Mouse (Mus musculus) lung, adult 2 months (tissue): ENCODE data around the gene Sun2. TPM values are rescaled to one million over a fixed set of nuclear protein-coding genes. Genes with fewer than 3 reads are reported as not detected.

Experiments used
- DNase-seq: peaks from one replicate; pipeline ENCODE4 v3.0.0; 2022
- H3K4me1 ChIP-seq: fragments of 200-500 bp; 2 replicates; pipeline ENCODE4 v1.6.1; 2011; ENCODE audit warnings: low read length; ENCODE audit not compliant: control insufficient read depth, insufficient read depth
- H3K4me3 ChIP-seq: fragments of 200-500 bp; replicated peaks from 2 replicates; pipeline ENCODE3; 2011; ENCODE audit warnings: low read depth, mild to moderate bottlenecking, control low read depth, low read length; ENCODE audit errors: extremely low read depth
- CTCF ChIP-seq: fragments of 200-500 bp; IDR thresholded peaks from 2 replicates; pipeline ENCODE4 v1.5.1; 2011; ENCODE audit warnings: mild to moderate bottlenecking, low read length, control low read depth; ENCODE audit not compliant: insufficient read depth
- POLR2A ChIP-seq: fragments of 200-500 bp; IDR thresholded peaks from 2 replicates; pipeline ENCODE4 v1.6.1; 2011; ENCODE audit warnings: low read depth, mild to moderate bottlenecking, control low read depth, low read length, borderline replicate concordance; ENCODE audit errors: extremely low read depth
- WGBS: fragments of 180-500 bp; shearing (Covaris S2); methylation state at CpG from one replicate; pipeline ENCODE4 v1.1.7; 2018; 5-methylcytosine and 5-hydroxymethylcytosine counted together
- polyA plus RNA-seq: library from polyadenylated mRNA; depleted of rRNA; stranded (reverse); fragments of >200 nt; gene quantifications from 2 replicates; pipeline ENCODE4 v1.2.3, GENCODE M21; 2012

Sun2 gene
- polyA plus RNA-seq, 1 experiment, result 88.6 TPM

DNA sequence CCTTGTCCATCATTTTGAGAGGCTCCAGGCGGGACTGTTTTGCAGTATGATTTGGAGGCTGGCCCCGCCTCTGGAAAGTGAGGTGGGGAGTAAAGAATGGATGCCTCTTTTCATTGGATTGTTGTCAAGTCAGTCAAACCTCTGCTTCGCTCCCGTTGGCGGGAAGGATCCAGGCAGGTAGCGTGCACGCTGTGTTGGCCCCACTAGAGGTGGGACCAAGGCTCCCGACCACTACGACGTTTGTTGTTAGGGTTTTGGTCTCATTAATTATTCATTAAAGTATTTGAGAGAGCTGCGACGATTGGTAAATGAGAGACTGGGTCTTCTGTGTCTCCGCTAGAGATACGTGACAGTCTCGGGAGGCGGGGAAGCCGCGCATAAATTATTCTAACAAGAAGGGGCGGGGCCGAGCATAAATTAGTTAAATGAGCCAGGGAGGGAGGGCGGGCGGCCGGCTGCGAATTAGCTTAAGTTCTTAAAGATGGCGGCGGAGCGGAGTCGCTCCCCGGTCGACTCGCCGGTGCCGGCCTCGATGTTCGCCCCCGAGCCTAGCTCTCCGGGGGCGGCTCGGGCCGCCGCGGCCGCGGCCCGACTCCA is 51.8 kb downstream of the Sun2 start, which contains the start of gene Gtpbp1:
Gtpbp1 (plus strand) TSS at position 420 of the 597 bp plus-strand sequence.
- H3K4me1 ChIP-seq, result peaks cover 28% of the 10 kb centered on the region
- peak; percentile 96 for DNase-seq
- WGBS, result under 1% methylated on average over 45 of the region's 45 CpGs
- no peak for TF ChIP-seq CTCF
- TF ChIP-seq POLR2A, result peak; percentile 53; the same call in 1 of the 2 replicates
- peak within 1 kb of the TSS; percentile 73 for H3K4me3 ChIP-seq

DNA sequence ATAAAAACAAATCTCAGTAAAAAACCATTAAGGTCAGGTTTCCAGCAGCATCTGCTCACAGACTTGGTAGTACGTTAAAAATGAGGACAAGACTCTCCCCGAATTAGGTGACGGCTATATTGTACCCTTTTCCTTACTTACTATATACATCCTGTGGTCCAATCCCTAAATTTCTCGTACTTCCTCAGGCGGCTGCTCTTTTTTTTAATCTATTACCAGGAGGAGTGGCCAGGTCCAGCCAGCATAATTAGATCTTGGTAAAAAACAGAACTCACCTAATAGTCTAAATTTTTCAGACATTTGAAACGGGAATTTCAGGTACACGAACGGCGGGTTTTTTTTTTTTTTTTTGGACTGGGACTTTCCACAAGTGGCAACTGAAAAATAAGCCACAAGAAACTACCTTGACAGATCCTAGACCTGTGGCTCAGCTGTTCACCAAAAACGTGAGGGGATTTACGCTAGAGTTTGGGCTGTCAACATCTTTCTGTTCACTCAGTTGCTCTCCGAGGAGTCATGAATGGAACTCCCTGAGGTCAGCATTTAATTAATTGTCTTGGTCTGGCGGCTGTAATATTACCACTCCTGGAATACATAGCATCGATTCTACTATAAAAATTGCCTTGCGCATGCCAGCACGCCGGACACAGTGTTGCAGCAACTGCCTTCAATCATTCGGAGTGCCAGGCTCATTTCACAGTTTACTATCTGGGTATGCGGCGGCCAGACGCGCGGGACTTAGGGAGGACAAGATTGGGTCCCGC is 52.5 kb downstream of the Sun2 start:
- 6% methylated on average over 24 of the region's 24 CpGs for WGBS
- H3K4me3 ChIP-seq, result peak overlapping the region; percentile 26
- TF ChIP-seq CTCF, result no peak
- peak; percentile 18; the same call in 1 of the 2 replicates for TF ChIP-seq POLR2A

DNA sequence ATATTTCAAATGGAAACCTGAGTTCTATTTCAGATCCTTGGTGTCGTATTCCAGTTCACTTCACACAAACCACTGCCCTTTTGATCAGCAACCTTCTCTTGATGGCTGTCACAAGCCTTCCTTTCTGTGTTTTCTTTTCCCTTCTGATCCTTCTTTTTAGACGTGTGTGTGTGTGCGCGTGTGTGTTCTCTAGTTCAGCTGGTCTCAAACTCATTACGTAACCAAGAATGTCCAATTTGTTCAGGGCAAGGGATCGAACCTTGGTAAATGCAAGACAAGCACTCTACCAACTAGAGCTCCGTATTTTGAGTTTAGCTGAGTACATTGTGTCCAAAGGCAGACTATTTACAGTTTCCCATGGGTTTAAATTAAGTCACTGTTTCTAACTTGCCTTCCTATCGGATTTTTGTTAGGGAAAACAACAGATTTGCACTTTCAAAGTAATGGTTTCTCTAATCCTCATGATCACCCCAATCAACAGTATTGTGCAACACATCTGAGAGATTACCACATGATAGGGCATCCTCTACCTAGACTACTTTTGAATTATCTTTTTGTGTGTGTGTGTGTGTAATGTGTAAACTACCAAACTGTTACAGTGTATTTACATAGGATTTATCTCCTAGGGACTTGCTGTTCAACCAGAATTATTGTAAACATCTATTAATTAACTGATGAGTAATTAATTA is 53.9 kb downstream of the Sun2 start:
- WGBS, result 6% methylated on average over 8 of the region's 8 CpGs
- H3K4me1 ChIP-seq, result peaks cover 32% of the 10 kb centered on the region
- H3K4me3 ChIP-seq, result peak overlapping the region; percentile 86
- no peak for DNase-seq
- TF ChIP-seq CTCF (no peak), POLR2A (no peak)

More for the DNA sequence above, 52.5 kb downstream of the Sun2 start:
- peaks cover 34% of the 10 kb centered on the region for H3K4me1 ChIP-seq
- DNase-seq, result no peak

DNA sequence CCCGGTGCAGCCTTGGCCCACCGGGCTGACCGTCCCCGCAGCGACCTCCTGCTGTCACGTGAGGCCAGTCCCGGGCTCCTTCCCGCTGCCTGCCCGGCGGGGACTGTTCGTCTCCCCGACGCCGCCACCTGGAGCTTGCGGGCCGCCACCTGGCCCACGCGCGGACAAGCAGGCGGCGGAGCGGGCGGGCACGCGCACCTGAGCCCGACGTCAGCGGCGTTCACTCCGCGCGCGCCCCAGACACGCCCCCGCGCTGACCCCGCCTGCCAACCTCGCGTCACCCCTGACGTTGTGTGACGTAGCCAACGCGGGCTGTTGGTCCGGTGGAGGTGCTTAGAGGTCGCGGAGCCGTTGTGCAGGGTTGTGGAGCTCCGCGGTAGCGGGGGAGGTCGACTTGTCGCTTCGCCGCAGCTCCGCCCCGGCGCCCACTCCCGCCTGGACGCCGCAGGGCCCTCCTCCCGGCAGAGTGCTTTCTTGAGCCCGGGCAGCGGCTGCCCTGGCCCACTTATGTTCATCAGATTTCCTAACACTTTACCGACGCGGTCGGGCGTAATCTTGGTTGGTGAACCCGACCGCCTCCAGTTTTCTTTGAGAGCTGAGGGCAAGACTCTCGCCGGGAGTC is 54.6 kb downstream of the Sun2 start, which contains the start of gene Josd1:
Josd1 (minus strand) TSS at position 274 of the 622 bp plus-strand sequence.
- Histone ChIP-seq H3K4me1 (peaks cover 35% of the 10 kb centered on the region), H3K4me3 (peak within 1 kb of the TSS; percentile 86)
- WGBS, result under 1% methylated on average over 72 of the region's 72 CpGs
- DNase-seq, result peak; percentile 99
- TF ChIP-seq POLR2A (peak; percentile 91; the same call in 1 of the 2 replicates), CTCF (no peak)

DNA sequence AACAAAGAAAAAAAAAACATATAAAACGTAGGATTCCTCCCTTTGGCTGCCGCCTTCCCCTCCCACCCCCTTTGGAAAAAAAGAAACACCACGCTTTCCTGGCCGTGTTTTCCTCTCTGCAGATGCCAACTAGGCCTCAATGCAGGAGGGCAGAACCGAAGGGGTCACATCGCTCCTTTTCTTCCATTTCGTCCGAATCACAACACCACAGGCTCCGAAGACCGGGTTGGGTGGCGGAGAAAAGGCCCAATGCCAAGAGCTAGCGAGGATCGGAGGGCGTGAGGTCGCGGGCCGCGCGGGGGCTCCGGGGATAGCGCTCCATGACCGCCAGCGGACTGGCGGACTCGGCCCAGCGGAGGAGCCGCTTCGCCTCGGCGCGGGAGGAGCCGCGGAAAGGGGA is 55.2 kb downstream of the Sun2 start:
- Histone ChIP-seq H3K4me1 (peaks cover 35% of the 10 kb centered on the region), H3K4me3 (peak overlapping the region; percentile 86)
- WGBS, result under 1% methylated on average over 33 of the region's 33 CpGs
- no peak for DNase-seq
- TF ChIP-seq CTCF, result no peak
- TF ChIP-seq POLR2A, result no peak

DNA sequence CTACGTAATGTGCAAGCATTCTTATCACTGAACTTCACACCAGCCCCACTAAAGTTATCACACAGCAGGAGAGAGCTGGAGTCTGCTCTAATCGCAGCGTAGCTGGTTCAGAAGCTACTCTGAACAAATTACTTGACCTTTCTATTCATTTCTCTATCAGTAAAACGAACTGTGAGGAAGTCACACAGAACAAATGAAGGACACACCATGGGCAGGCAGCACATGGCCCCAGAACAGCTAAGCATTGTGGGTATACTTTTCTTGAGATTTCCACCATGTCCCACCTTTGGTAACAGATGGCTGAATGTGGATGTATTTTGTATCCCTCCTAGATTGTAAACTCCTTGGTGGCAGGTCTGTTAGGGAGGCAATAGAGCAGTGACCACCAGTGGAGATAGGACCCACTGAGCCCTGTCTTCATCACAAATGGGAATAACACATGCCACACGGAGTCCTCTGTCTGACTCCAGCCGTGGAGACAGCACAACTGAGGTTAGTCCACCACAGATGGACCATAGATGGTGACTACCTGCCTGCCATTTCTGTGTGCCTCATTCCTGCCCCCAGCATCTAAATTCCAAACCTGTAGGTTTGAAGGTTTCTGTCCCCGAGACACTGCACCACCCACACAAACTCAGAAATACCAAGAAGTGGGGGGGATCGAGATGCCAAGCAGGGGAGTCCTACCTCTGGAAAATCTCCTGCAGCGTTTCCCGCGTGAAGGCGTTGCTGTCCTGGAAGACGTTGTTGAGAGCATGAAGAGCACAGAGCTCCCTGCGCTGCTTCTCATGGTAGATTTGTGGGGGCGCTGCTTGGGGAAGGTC is 56.1 kb downstream of the Sun2 start:
- 11% methylated on average over 15 of the region's 15 CpGs for WGBS
- no peak for DNase-seq
- Histone ChIP-seq H3K4me1 (peaks cover 29% of the 10 kb centered on the region), H3K4me3 (peak overlapping the region; percentile 3)
- TF ChIP-seq POLR2A (no peak), CTCF (no peak)

DNA sequence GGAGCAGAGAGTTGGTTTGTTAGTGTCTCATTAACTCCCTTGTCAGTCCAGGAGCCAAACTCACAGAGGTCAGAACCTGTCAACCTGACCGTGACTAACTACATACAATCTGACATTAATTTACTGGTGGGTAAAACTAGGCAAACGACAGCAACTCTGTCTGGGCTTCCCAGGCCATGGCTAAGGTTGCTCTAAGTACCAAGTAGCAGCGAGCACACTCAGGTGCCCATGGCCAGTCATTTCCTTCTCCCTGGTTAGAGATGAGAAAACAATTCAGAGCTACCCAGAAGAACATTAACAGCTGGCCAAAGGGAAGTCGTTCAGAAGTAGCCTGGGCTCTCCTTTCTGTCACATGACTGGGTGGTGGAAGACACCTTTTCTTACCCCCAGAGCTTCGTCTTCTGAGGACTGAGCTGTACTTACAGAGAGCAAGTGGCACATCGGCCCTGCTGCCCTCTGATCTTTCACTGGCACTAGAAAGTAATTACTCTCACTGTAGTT is 57.1 kb downstream of the Sun2 start:
- TF ChIP-seq CTCF, result no peak
- TF ChIP-seq POLR2A, result no peak
- no peak overlapping the region for H3K4me3 ChIP-seq
- H3K4me1 ChIP-seq, result peaks cover 29% of the 10 kb centered on the region
- WGBS, result 24% methylated on average over 6 of the region's 6 CpGs
- DNase-seq, result no peak

DNA sequence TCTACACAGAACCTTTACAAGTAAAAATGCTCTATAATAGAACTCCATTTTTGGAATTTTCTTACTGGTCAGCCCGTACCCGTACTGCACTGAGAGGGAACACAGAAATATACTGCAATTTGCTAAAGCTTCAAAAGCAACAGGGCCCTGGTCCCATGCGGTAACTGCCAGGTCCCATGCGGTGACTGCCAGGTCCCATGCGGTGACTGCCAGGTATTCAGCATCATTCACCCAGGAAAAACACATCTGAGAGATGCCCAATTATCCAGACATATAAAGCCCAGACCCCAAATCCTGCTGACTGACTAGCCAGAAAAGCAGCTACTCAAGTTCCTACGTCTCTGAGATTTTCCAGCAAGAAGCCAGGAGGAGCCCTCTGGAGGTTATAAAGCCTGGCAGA is 57.7 kb downstream of the Sun2 start:
- DNase-seq, result no peak
- Histone ChIP-seq H3K4me3 (no peak overlapping the region), H3K4me1 (peaks cover 26% of the 10 kb centered on the region)
- WGBS, result 69% methylated on average over 6 of the region's 6 CpGs
- TF ChIP-seq POLR2A (no peak), CTCF (no peak)
